Mouse (Mus musculus): ENCODE data around the gene Ip6k3. TPM values are rescaled to one million over a fixed set of nuclear protein-coding genes. Genes with fewer than 3 reads are reported as not detected.

Gene Ip6k3
- total and polyA plus RNA-seq, 3 experiments, result 26.3 to 65.7 (median 53.9) TPM

- Histone ChIP-seq H3K27me3 (replicated peaks) (no peaks in the 10 kb centered on the region), H3K4me2 (ENCODE audit: insufficient read depth, low read depth, poor library complexity, severe bottlenecking) (no peak overlapping the region), H3K27ac (ENCODE audit: insufficient read depth, low read depth) (no peak overlapping the region), H3K4me3 (replicated peaks in 1 of 3; ENCODE audit: low read depth in 2 of 3, low read length in 2 of 3, poor library complexity in 1 of 3) (no peak overlapping the region), H3K36me3 (replicated peaks in 1 of 2; ENCODE audit: control insufficient read depth in 1 of 2, insufficient read depth in 1 of 2, low read length in 1 of 2) (peaks cover 83 to 100% of the 10 kb centered on the region in 2 experiments), H3K9me3 (replicated peaks; ENCODE audit: low read length) (no peaks in the 10 kb centered on the region), H3K4me1 (ENCODE audit: control insufficient read depth in 1 of 2, insufficient read depth in 2 of 2) (peaks cover 0 to 25% of the 10 kb centered on the region in 2 experiments; a peak in 2 of 4 replicates), H3K79me2 (replicated peaks; ENCODE audit: control insufficient read depth, extremely low read depth, insufficient read depth, poor library complexity, severe bottlenecking) (no peaks in the 10 kb centered on the region; the same call in 1 of the 2 replicates), H3K9ac (ENCODE audit: insufficient read depth, low read depth) (no peak overlapping the region)
- dilution Hi-C loops (cut with MboI; ENCODE audit: extremely low pct_ligation_motif_present, extremely low pct_unique_long_range_greater_than_20kb, low sequenced_read_pairs), result no loop called here
- in situ Hi-C loops (cut with MboI; ENCODE audit: low pct_ligation_motif_present, low pct_unique_long_range_greater_than_20kb, low sequenced_read_pairs), result no loop called here
- no peak for DNase-seq (ENCODE audit: extremely low read depth)
- TF ChIP-seq MAZ (IDR thresholded peaks at IDR 0.05; ENCODE audit: low read depth, low read length) (no peak), BHLHE40 (IDR thresholded peaks at IDR 0.05; ENCODE audit: low read depth, low read length) (no peak)
Observed at GRCm38 (mm10) chr17:27154881-27155280, 12.7 kb downstream of the Ip6k3 start.

- Histone ChIP-seq H3K4me2 (ENCODE audit: insufficient read depth, low read depth, poor library complexity, severe bottlenecking) (no peak overlapping the region), H3K4me3 (replicated peaks in 1 of 3; ENCODE audit: low read depth in 2 of 3, low read length in 2 of 3, poor library complexity in 1 of 3) (no peak overlapping the region), H3K9me3 (replicated peaks; ENCODE audit: low read length) (no peaks in the 10 kb centered on the region), H3K9ac (ENCODE audit: insufficient read depth, low read depth) (no peak overlapping the region), H3K79me2 (replicated peaks; ENCODE audit: control insufficient read depth, extremely low read depth, insufficient read depth, poor library complexity, severe bottlenecking) (no peaks in the 10 kb centered on the region; the same call in 1 of the 2 replicates), H3K4me1 (ENCODE audit: control insufficient read depth in 1 of 2, insufficient read depth in 2 of 2) (peaks cover 0 to 24% of the 10 kb centered on the region in 2 experiments; a peak in 2 of 4 replicates), H3K27ac (ENCODE audit: insufficient read depth, low read depth) (no peak overlapping the region), H3K27me3 (replicated peaks) (no peaks in the 10 kb centered on the region), H3K36me3 (replicated peaks in 1 of 2; ENCODE audit: control insufficient read depth in 1 of 2, insufficient read depth in 1 of 2, low read length in 1 of 2) (peaks cover 83 to 100% of the 10 kb centered on the region in 2 experiments)
- TF ChIP-seq MAX (IDR thresholded peaks at IDR 0.05; ENCODE audit: low read length) (no peak), SMC3 (IDR thresholded peaks at IDR 0.05; ENCODE audit: low read depth, low read length) (no peak), USF2 (conservative IDR thresholded peaks at IDR 0.05; ENCODE audit: low read depth, low read length) (no peak), MXI1 (IDR thresholded peaks at IDR 0.05; ENCODE audit: low read depth, low read length) (no peak)
- in situ Hi-C loops (cut with MboI; ENCODE audit: low pct_ligation_motif_present, low pct_unique_long_range_greater_than_20kb, low sequenced_read_pairs) (no loop called here), dilution Hi-C loops (cut with MboI; ENCODE audit: extremely low pct_ligation_motif_present, extremely low pct_unique_long_range_greater_than_20kb, low sequenced_read_pairs) (no loop called here)
- DNase-seq (ENCODE audit: extremely low read depth), result no peak
Observed at GRCm38 (mm10) chr17:27154256-27154655, 13.3 kb downstream of the Ip6k3 start.

GRCm38 (mm10) chr17:27153773-27154193, 13.8 kb downstream of the Ip6k3 start:
- no peaks in the 10 kb centered on the region for H3K9me3 ChIP-seq (replicated peaks; ENCODE audit: low read length)
- H3K4me2 ChIP-seq (ENCODE audit: insufficient read depth, low read depth, poor library complexity, severe bottlenecking), result no peak overlapping the region
- dilution Hi-C loops (cut with MboI; ENCODE audit: extremely low pct_ligation_motif_present, extremely low pct_unique_long_range_greater_than_20kb, low sequenced_read_pairs), result no loop called here
- DNase-seq (ENCODE audit: extremely low read depth), result no peak
- no peak overlapping the region for H3K27ac ChIP-seq (ENCODE audit: insufficient read depth, low read depth)
- H3K4me3 ChIP-seq (replicated peaks in 1 of 3; ENCODE audit: low read depth in 2 of 3, low read length in 2 of 3, poor library complexity in 1 of 3), result no peak overlapping the region
- H3K9ac ChIP-seq (ENCODE audit: insufficient read depth, low read depth), result no peak overlapping the region
- H3K27me3 ChIP-seq (replicated peaks), result no peaks in the 10 kb centered on the region
- H3K36me3 ChIP-seq (replicated peaks in 1 of 2; ENCODE audit: control insufficient read depth in 1 of 2, insufficient read depth in 1 of 2, low read length in 1 of 2), result peaks cover 85 to 100% of the 10 kb centered on the region in 2 experiments
- H3K4me1 ChIP-seq (ENCODE audit: control insufficient read depth in 1 of 2, insufficient read depth in 2 of 2), result peaks cover 0 to 20% of the 10 kb centered on the region in 2 experiments; a peak in 2 of 4 replicates
- H3K79me2 ChIP-seq (replicated peaks; ENCODE audit: control insufficient read depth, extremely low read depth, insufficient read depth, poor library complexity, severe bottlenecking), result no peaks in the 10 kb centered on the region; the same call in 1 of the 2 replicates
- no peak for TF ChIP-seq MEF2A (IDR thresholded peaks at IDR 0.05; ENCODE audit: borderline replicate concordance, low read depth, low read length)
- TF ChIP-seq ZC3H11A (IDR thresholded peaks at IDR 0.05; ENCODE audit: low read depth, low read length), result no peak
- no peak for TF ChIP-seq MAX (IDR thresholded peaks at IDR 0.05; ENCODE audit: low read length)
- TF ChIP-seq USF1 (IDR thresholded peaks at IDR 0.05; ENCODE audit: low read depth, low read length), result no peak
- no peak for TF ChIP-seq TCF12 (IDR thresholded peaks at IDR 0.05; ENCODE audit: low read depth, low read length)
- TF ChIP-seq TBP (conservative IDR thresholded peaks at IDR 0.05; ENCODE audit: low read depth, low read length), result no peak
- no peak for TF ChIP-seq ETS1 (conservative IDR thresholded peaks at IDR 0.05; ENCODE audit: low read depth, low read length)
- no peak for TF ChIP-seq POLR2AphosphoS2 (IDR thresholded peaks at IDR 0.05; ENCODE audit: low read depth, low read length)
- no peak for TF ChIP-seq NRF1 (IDR thresholded peaks at IDR 0.05; ENCODE audit: low read depth, low read length)
- no peak for TF ChIP-seq HCFC1 (IDR thresholded peaks at IDR 0.05; ENCODE audit: low read depth, low read length)
- in situ Hi-C loops (cut with MboI; ENCODE audit: low pct_ligation_motif_present, low pct_unique_long_range_greater_than_20kb, low sequenced_read_pairs), result no loop called here
